Mouse (Mus musculus) embryonic fibroblast, embryonic 13.5 days (primary cell): ENCODE results near the gene Ctnna3.

Experiments
- CTCF ChIP-seq: IDR thresholded peaks from 2 replicates; pipeline ENCODE4 v1.5.1; 2011; ENCODE audit warnings: mild to moderate bottlenecking, control low read depth, low read length, moderate library complexity, borderline replicate concordance; ENCODE audit not compliant: insufficient read depth
- POLR2A ChIP-seq: IDR thresholded peaks from 2 replicates; pipeline ENCODE4 v1.6.1; 2011; ENCODE audit warnings: low read depth, mild to moderate bottlenecking, control low read depth, low read length, moderate library complexity

- TF ChIP-seq CTCF (no peak), POLR2A (peak; percentile 72)
Observed at GRCm38 (mm10) chr10:63386444-63386843, 43.5 kb upstream of the Ctnna3 start.
